Mouse (Mus musculus): ENCODE data around the gene Hnrnpk.
"Not testable (repeated sequence)": the region's sequence is repeated elsewhere in the genome, so short reads cannot be mapped to it uniquely, and the experiment has no call there.

Hnrnpk gene

GRCm38 (mm10) chr13:58403243-58403642 is at the start of gene Hnrnpk:
Gene Hnrnpk, minus strand, starts transcription at chr13:58403343.
- DNase-seq: not testable (repeated sequence)

DNA sequence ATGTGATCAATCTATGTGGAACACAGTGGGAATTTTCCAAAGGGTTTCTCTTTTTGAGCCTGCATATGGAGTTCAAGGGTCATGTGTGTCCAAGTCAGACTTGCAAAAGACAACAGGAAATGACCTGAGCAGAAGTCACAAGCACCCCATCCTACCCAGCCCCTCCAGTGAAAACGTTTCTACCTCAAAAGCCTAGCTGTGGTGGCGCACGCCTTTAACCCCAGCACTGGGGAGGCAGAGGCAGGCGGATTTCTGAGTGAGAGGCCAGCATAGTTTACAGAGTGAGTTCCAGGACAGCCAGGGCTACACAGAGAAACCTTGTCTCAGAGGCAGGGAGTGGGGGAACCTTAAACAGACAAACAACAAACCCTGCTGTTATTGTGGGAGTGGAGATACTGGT is 49.1 kb upstream of the Hnrnpk start:
- DNase-seq: no peak

DNA sequence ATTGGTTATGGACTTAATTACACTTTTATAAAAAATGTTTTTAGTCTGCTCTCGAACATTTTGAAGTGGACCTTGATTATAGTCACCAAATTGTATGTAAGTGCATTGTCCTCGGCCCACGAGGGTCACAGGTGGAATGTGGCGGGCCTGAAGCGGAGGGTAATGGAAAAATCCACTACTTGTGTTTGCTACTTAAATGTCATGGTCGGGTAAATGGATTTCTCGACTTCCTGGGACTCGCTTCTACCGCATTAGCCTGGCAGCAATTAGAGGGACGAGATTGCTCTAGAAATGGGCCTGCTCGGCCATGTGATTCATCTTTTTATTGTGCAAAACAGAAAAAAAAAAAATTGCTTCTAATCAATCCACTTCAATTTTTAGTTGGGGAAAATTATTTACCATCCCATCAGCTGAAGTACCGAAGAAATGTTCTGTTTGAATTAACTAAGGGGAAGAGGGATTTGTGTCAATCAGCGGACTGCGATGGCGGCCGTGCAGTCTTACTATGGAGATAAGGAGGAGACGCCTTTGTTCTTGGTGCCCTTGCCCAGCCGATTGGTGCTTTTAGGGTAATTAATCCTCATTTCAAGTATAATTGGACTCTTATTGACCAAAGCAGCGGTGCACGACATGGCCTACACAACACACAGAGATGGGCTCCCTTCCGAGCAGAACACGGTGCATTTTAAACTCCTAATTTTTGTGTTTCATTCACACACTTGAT is 47.5 kb upstream of the Hnrnpk start:
- no peak for DNase-seq

GRCm38 (mm10) chr13:58446541-58446940 is 43.4 kb upstream of the Hnrnpk start:
- no peak for DNase-seq

DNA sequence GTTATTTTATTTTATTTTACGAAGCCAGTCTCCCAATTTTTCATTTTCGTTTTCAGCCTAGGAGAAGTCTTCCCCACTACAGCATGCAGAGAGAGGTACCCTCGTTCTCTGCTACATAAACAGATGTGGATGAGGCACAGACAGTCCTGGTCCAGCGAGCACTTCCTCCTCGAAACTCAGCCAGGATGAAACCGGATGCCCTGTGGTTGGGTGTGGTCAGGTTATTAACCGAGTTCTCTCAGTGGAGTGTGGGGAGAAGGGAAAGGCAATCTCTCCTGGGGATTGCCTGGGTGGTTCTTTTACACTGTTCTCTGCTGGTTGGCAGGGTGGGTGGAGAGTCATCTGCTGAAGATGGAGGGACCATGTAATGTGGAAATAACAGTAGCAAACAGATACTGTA is 40.6 kb upstream of the Hnrnpk start:
- no peak for DNase-seq

GRCm38 (mm10) chr13:58443326-58443725 is 40.2 kb upstream of the Hnrnpk start:
- DNase-seq: no peak

DNA sequence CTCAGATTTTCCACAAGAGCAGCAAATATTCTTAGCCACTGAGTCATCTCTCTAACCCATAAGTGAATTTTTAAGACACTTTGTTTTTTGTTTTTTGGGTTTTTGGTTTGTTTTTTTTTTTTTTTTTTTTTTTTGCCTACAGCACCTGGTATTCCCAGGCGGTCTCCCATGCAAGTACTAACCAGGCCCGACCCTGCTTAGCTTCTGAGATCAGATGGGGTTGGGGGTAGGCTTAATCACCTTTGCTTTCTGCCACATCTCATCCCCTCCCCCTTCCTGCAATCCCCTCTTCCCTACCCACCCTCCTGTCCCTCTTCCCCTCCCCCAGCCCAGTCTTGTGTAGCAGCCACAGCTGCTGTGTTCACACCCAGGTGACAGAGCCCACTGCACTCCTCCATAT is 36.6 kb upstream of the Hnrnpk start:
- no peak for DNase-seq

DNA sequence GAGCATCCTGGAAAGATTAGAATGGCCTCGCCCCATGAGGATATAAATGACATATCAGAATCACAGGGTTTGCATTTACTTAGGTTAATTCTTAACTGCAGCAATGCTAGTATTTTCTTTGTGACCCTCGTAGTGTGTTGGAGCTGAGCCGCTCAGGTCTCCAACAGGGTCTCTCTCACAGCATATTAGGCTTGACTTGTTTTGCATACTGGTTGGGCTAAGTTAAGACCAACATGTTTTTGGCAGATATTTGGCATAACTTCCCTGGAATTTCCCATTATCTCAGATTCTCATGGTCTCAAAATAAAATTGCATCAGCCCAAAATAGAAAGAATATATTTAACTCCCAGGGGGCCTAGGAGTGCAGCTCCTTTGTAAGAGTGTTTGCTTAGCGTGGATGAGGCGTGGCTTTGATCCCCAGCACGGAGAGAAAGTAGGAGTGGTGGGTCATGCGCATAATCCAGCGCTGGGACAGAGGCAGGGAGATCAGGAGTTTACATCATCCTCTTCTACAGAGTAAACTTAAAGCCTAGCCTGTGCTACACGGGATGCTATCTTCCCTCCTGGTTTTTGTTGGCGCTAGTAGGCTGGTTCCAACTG is 20.0 kb upstream of the Hnrnpk start:
- DNase-seq: no peak

DNA sequence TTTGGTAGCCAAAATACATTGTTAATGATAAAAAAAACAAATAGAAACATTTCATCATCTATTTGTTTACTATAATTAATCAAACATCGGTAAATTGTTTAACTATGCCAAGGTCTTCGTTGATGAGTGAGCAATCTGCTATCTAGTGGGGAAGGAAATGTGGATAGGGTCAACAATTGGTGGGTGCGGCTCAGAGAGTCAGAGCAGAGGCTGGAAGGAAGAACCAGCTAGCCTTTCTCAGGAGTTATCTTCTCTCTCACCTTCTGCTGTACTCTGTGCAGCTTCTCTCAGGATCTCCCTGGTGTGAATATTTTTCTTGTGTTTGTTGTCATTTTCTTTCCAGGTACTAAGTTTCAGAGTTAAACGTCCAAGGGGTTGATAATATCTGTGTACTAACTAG is 19.1 kb upstream of the Hnrnpk start:
- no peak for DNase-seq

- no peak for DNase-seq
Measured at GRCm38 (mm10) chr13:58421026-58421425, 17.9 kb upstream of the Hnrnpk start.

- no peak for DNase-seq
Measured at GRCm38 (mm10) chr13:58419266-58419665, 16.1 kb upstream of the Hnrnpk start.

DNA sequence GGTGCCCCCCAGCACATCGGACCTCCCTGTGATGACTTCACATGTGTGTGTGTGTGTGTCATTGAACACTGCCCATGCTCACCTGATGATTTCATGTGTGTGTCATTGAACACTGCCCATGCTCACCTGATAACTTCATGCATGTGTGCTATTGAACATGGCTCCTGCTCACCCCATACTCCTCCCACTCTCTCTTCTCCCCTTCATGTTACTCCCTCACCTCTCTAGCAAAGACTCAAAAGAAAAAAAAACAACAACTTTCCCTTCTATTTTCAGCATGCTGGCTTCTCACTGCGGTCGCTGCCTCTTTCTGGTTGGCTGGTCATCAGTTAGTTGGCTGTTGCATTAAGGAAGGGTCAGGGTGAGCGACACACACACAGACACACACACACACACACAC is 15.5 kb upstream of the Hnrnpk start:
- DNase-seq: no peak

DNA sequence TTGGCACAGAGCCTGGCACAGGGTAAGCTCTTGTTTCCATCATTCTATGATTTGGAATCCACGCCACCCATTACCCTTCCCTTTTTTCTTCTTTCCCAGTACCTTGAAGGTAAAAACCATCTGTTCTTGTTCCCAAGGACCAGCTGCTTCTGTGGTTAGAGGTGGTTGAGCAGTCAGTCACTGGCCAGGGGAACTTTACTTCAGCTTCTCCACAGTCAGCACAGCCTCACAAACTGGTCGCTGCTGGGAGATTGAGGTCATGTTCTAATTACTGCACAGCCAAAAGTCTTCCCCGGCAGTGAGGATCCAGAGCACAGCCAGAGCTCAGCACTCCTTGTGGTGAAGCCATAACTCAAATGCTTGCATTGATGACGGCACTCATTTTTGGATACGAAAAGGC is 12.7 kb upstream of the Hnrnpk start:
- no peak for DNase-seq

GRCm38 (mm10) chr13:58415374-58415773 is 12.2 kb upstream of the Hnrnpk start:
- DNase-seq: peak; percentile 57

DNA sequence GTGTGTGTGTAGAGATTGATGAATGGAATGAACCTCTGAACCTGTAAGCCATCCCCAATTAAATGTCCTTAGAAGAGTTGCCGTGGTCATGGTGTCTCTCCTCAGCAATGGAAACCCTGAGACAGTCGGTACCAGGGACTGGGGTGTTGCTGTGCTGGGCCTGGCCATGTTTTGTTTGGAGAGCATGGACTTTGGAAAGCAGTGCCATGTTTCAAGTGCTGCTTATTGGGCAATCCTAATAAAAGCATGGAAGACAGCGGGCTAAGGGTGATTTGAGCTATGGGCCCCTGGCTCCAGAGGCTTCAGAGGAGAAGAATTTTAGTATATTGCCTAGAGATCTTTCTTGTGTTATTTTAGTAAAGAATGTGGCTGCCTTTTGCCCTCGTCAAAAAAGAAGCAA is 7.9 kb upstream of the Hnrnpk start:
- DNase-seq: peak; percentile 1

DNA sequence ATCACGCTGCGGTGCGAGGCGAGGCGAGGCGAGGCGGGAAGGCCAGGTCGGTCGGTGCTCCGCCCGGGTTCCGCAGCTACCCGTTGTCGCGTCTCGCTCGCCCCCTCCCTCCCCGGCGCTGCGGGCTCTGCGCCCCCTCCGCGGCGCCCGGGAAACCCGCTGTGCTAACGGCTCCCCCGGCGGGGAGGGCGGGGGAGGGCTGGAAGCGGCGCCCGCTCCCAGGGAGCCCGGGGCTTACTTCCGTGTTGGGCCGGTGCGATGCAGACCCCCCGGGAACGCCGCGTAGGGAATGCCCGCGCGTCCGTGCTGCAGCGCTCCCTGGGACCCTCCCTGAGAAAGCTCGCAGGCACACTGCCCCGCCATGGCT is 416 bp downstream of the Hnrnpk start:
- no peak for DNase-seq

DNA sequence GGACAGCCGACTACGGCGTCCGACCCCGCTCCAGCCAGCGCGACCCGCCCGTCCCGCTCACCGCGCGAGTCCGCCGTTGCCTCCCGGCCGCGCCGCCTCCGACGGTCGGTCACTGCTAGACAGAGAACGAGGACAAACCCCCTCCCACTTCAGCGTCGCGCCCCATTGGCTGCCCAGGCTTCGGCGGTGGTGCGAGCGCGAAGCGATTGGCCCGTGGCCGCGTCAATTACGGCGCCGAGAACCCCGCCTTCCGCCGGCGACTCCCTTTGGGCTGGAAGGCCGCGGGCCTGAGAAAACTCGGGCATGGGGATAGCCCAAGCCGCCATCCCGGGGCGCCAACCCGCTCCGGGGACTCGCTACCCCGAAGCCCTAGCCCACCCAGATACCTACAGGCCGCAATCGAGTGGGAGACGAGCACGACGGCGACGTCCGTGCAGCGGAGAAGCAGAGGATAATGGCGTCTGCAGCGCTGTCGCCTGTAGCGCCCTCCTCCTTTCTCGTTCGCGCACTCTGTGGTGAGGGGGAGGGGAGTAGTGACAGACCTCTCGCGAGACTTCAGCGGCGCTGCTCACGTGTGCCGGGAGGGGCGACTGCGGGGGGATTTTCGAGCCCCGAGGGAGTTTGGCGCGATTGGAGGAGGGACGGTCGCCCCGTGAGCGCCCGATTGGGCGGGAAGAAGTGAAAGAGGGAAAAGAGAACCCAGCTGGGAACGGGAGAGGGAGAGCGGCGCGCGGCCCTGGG is 970 bp downstream of the Hnrnpk start, which contains the start of gene Rmi1:
Rmi1 (plus strand) TSS at position 246 of the 741 bp plus-strand sequence.
- peak; percentile 96 for DNase-seq

- peak; percentile 61 for DNase-seq
Measured at GRCm38 (mm10) chr13:58401135-58402002, 1.8 kb downstream of the Hnrnpk start.

- DNase-seq: no peak
Measured at GRCm38 (mm10) chr13:58400576-58400975, 2.6 kb downstream of the Hnrnpk start.

GRCm38 (mm10) chr13:58397651-58398050 is 5.5 kb downstream of the Hnrnpk start:
- DNase-seq: no peak

DNA sequence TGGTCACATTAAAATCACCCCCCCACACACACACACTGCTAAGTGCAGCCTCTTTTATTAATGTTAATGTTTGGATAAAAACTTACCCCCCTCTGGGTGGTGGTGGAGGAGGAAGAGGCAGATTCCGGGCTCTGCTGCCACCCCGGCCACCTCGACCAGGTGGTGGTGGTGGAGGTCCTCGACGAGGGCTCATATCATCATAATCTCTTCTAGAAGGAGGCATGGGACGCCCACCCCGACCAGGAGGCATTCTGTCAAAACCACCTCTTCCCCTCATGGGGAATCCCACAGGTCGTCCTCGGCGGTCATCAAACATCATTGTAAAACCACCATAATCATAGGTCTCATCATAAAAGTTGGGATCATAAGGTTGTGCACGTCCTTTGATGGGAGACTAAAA is 8.8 kb downstream of the Hnrnpk start:
- DNase-seq: not testable (repeated sequence)

- no peak for DNase-seq
Measured at GRCm38 (mm10) chr13:58389324-58389951, 13.7 kb downstream of the Hnrnpk start.

GRCm38 (mm10) chr13:58388379-58388778 is 14.8 kb downstream of the Hnrnpk start:
- DNase-seq: no peak

Measured in kidney, adult 11 months (tissue).